Mouse (Mus musculus): ENCODE measurements at regions not wholly inside any gene's neighbourhood (a gene's known extent, or its start where the extent isn't known, plus 50 kb on each side); places are given as distances from the start of the nearest gene placed in this dataset.

DNA sequence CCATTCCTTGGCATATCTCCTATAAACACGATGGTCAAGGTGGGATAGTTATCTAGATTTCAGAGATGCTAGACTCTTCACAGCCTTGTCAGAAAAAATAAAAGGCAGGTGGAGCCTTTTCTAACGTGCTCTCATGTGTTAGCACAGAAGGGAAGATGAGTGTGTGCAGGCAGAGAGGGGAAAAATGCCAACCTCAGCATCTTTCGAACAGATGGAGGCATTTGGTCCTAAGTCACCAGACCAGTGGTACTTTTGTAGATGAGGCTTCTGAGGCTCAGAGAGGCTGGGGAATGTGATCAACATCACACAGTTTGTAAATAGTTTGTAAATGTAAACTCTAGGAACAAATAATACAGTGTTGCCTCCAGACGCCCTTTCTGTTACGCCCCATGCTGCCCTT lies 50.9 kb upstream of the Ankrd55 start:
- DNase-seq = no peak

DNA sequence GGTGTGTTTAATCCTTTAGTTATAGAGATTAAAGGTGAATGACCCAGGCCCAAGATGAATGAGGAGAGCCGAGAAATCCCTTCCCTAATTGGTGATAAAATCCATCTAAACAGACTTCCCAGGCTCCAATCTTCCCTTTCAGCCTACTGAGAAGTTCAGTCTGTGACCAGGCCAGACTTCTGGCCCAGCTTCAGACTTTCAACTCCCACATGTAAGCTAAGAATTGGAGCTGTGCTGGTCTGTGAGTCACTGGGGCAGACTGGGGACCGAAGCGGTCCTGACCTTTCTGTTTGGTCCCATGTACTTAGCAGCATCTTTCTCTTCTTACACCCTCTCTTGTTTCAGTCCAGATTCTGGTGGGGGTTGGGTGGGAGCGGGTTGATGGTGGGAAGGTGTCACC lies 50.3 kb upstream of the Ankrd55 start:
- DNase-seq = no peak

Data from liver (tissue).